Mouse (Mus musculus) MEL (cell line): ENCODE measurements at regions not wholly inside any gene's neighbourhood (a gene's known extent, or its start where the extent isn't known, plus 50 kb on each side); places are given as distances from the start of the nearest gene placed in this dataset.

Source experiments
- DNase-seq: peaks from one replicate; pipeline ENCODE4 v3.0.0; 2011; ENCODE audit warnings: low read depth, low spot score
- H3K27ac ChIP-seq: 2 replicates; pipeline ENCODE4 v1.5.1; 2012; ENCODE audit warnings: low read depth, mild to moderate bottlenecking, control low read depth, low read length, moderate library complexity; ENCODE audit not compliant: control insufficient read depth
- H3K27me3 ChIP-seq, 2 experiments: fragments of 150-350 bp in 1 of 2; sonication (generic) in 1 of 2; 2 replicates each; pipeline ENCODE4 v1.6.1; 2012; ENCODE audit warnings: low read length in 2 of 2, mild to moderate bottlenecking in 2 of 2, improper control_type of control experiment in 1 of 2, moderate library complexity in 1 of 2; ENCODE audit not compliant: insufficient read depth in 2 of 2, control insufficient read depth in 1 of 2
- H3K36me3 ChIP-seq, 2 experiments: 2 replicates each; pipeline ENCODE4 v1.6.1; 2012 to 2014; ENCODE audit warnings: low read length in 2 of 2, improper control_type of control experiment in 1 of 2, inconsistent platforms in 1 of 2, mild to moderate bottlenecking in 1 of 2; ENCODE audit not compliant: insufficient read depth in 2 of 2, control insufficient read depth in 1 of 2
- H3K4me1 ChIP-seq, 2 experiments: fragments of 150-350 bp in 1 of 2; sonication (generic) in 1 of 2; 2 replicates each; pipeline ENCODE4 v1.6.1; 2012; ENCODE audit warnings: low read length in 2 of 2, improper control_type of control experiment in 1 of 2, mild to moderate bottlenecking in 1 of 2; ENCODE audit not compliant: insufficient read depth in 2 of 2, control insufficient read depth in 1 of 2
- H3K4me3 ChIP-seq, 2 experiments: fragments of 150-350 bp in 1 of 2; sonication (generic) in 1 of 2; 2 replicates each; pipeline ENCODE4 v1.5.1; 2012; ENCODE audit warnings: low read depth in 2 of 2, low read length in 2 of 2, mild to moderate bottlenecking in 2 of 2, moderate library complexity in 2 of 2, control low read depth in 1 of 2, improper control_type of control experiment in 1 of 2; ENCODE audit not compliant: control insufficient read depth in 1 of 2, insufficient read depth in 1 of 2
- H3K79me2 ChIP-seq: 2 replicates; pipeline ENCODE4 v1.6.1; 2012; ENCODE audit warnings: mild to moderate bottlenecking, low read length, moderate library complexity; ENCODE audit not compliant: control insufficient read depth, poor library complexity, insufficient read depth
- H3K9ac ChIP-seq: 2 replicates; pipeline ENCODE4 v1.6.1; 2012; ENCODE audit warnings: low read depth, mild to moderate bottlenecking, control low read depth, low read length, moderate library complexity; ENCODE audit not compliant: control insufficient read depth, poor library complexity, severe bottlenecking
- H3K9me3 ChIP-seq: fragments of 150-350 bp; sonication (generic); replicated peaks from 2 replicates; pipeline ENCODE4 v1.6.1; 2012; ENCODE audit warnings: mild to moderate bottlenecking, low read length, improper control_type of control experiment, moderate library complexity; ENCODE audit not compliant: insufficient read depth
- BHLHE40 ChIP-seq: IDR thresholded peaks from 2 replicates; pipeline ENCODE4 v1.6.1; 2012; ENCODE audit warnings: low read depth, mild to moderate bottlenecking, inconsistent platforms, low read length, improper control_type of control experiment, borderline replicate concordance
- E2F4 ChIP-seq: IDR thresholded peaks from 2 replicates; pipeline ENCODE4 v1.6.1; 2011; ENCODE audit warnings: low read depth, low read length, improper control_type of control experiment, borderline replicate concordance
- ELF1 ChIP-seq: IDR thresholded peaks from 2 replicates; pipeline ENCODE4 v1.6.1; 2014; ENCODE audit warnings: low read depth, mild to moderate bottlenecking, inconsistent platforms, low read length, improper control_type of control experiment, moderate library complexity
- GABPA ChIP-seq: IDR thresholded peaks from 2 replicates; pipeline ENCODE4 v1.6.1; 2012; ENCODE audit warnings: low read depth, mild to moderate bottlenecking, inconsistent platforms, low read length, improper control_type of control experiment, moderate library complexity
- KAT2A ChIP-seq: conservative IDR thresholded peaks from 2 replicates; pipeline ENCODE4 v1.6.1; 2012; ENCODE audit warnings: low read depth, low read length, improper control_type of control experiment, inconsistent platforms
- MAFK ChIP-seq: IDR thresholded peaks from 2 replicates; pipeline ENCODE4 v1.6.1; 2011; ENCODE audit warnings: low read depth, mild to moderate bottlenecking, low read length, improper control_type of control experiment, borderline replicate concordance
- MAX ChIP-seq: IDR thresholded peaks from 2 replicates; pipeline ENCODE4 v1.6.1; 2011; ENCODE audit warnings: low read length, improper control_type of control experiment
- MEF2A ChIP-seq: IDR thresholded peaks from 2 replicates; pipeline ENCODE4 v1.6.1; 2014; ENCODE audit warnings: low read depth, mild to moderate bottlenecking, inconsistent platforms, low read length, improper control_type of control experiment; ENCODE audit not compliant: poor library complexity, insufficient replicate concordance, severe bottlenecking; ENCODE audit errors: extremely low read depth
- MXI1 ChIP-seq: IDR thresholded peaks from 2 replicates; pipeline ENCODE4 v1.6.1; 2011; ENCODE audit warnings: mild to moderate bottlenecking, low read depth, low read length, improper control_type of control experiment
- MYB ChIP-seq: IDR thresholded peaks from 2 replicates; pipeline ENCODE4 v1.6.1; 2011; ENCODE audit warnings: mild to moderate bottlenecking, low read depth, low read length, improper control_type of control experiment
- MYC ChIP-seq: IDR thresholded peaks from 2 replicates; pipeline ENCODE4 v1.6.1; 2011; ENCODE audit warnings: low read depth, mild to moderate bottlenecking, low read length, improper control_type of control experiment, moderate library complexity
- NELFE ChIP-seq: IDR thresholded peaks from 2 replicates; pipeline ENCODE4 v1.6.1; 2011; ENCODE audit warnings: low read depth, low read length, improper control_type of control experiment
- NRF1 ChIP-seq: IDR thresholded peaks from 2 replicates; pipeline ENCODE4 v1.6.1; 2014; ENCODE audit warnings: low read depth, mild to moderate bottlenecking, inconsistent platforms, low read length, improper control_type of control experiment, moderate library complexity; ENCODE audit not compliant: poor library complexity, insufficient read depth, severe bottlenecking
- POLR2A ChIP-seq, 2 experiments: IDR thresholded peaks; 2 replicates each; pipeline ENCODE4 v1.6.1; 2011 to 2012; ENCODE audit warnings: low read length in 2 of 2, mild to moderate bottlenecking in 2 of 2, control low read depth in 1 of 2, improper control_type of control experiment in 1 of 2, low read depth in 1 of 2, moderate library complexity in 1 of 2; ENCODE audit not compliant: control insufficient read depth in 1 of 2, insufficient read depth in 1 of 2, poor library complexity in 1 of 2
- POLR2AphosphoS2 ChIP-seq: IDR thresholded peaks from 2 replicates; pipeline ENCODE4 v1.6.1; 2011; ENCODE audit warnings: low read length, improper control_type of control experiment
- POLR2AphosphoS5 ChIP-seq: IDR thresholded peaks from 2 replicates; pipeline ENCODE4 v1.6.1; 2012; ENCODE audit warnings: low read depth, borderline replicate concordance, mild to moderate bottlenecking, inconsistent platforms, low read length, moderate library complexity, mixed read lengths
- RAD21 ChIP-seq: IDR thresholded peaks from 2 replicates; pipeline ENCODE4 v1.6.1; 2011; ENCODE audit warnings: mild to moderate bottlenecking, low read depth, low read length, improper control_type of control experiment
- SMC3 ChIP-seq: IDR thresholded peaks from 2 replicates; pipeline ENCODE4 v1.6.1; 2011; ENCODE audit warnings: low read depth, low read length, improper control_type of control experiment
- TCF12 ChIP-seq: IDR thresholded peaks from 2 replicates; pipeline ENCODE4 v1.6.1; 2014; ENCODE audit warnings: low read depth, mild to moderate bottlenecking, inconsistent platforms, low read length, improper control_type of control experiment, moderate library complexity
- UBTF ChIP-seq: IDR thresholded peaks from 2 replicates; pipeline ENCODE4 v1.6.1; 2012; ENCODE audit warnings: low read depth, mild to moderate bottlenecking, inconsistent platforms, low read length, improper control_type of control experiment, moderate library complexity, borderline replicate concordance; ENCODE audit not compliant: insufficient read depth
- USF2 ChIP-seq, 2 experiments: IDR thresholded peaks; 2 replicates each; pipeline ENCODE4 v1.6.1; 2011 to 2012; ENCODE audit warnings: improper control_type of control experiment in 2 of 2, low read length in 2 of 2, borderline replicate concordance in 1 of 2, inconsistent platforms in 1 of 2, low read depth in 1 of 2, mild to moderate bottlenecking in 1 of 2; ENCODE audit not compliant: insufficient read depth in 1 of 2
- ZC3H11A ChIP-seq: IDR thresholded peaks from 2 replicates; pipeline ENCODE4 v1.6.1; 2012; ENCODE audit warnings: low read depth, mild to moderate bottlenecking, inconsistent platforms, low read length, improper control_type of control experiment
- ZKSCAN1 ChIP-seq: IDR thresholded peaks from 2 replicates; pipeline ENCODE4 v1.6.1; 2012; ENCODE audit warnings: low read depth, mild to moderate bottlenecking, inconsistent platforms, low read length, improper control_type of control experiment, moderate library complexity
- ZMIZ1 ChIP-seq: IDR thresholded peaks from 2 replicates; pipeline ENCODE4 v1.6.1; 2012; ENCODE audit warnings: low read depth, mild to moderate bottlenecking, inconsistent platforms, low read length, improper control_type of control experiment, moderate library complexity

DNA sequence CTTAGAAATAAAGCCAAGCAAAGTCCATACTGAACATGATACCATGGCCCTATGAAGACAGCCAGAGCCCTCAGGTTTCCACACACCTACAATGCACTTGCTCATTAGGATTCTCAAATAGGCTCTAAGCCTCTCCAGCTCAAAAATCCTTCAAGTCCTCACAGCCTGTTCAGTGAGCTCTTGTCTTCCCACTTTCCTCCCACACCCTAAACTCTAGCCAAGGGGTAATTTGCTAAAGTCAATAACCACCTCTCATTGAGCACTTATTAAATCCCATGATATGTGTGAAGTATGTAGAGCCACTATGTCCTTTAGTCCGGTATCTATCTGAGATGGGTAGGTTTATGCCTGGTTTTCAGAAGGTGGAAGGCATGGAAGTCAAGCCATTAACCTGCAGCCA is 148.3 kb downstream of the Ly86 start:
- Histone ChIP-seq H3K9me3 (no peaks in the 10 kb centered on the region), H3K36me3 (no peaks in the 10 kb centered on the region), H3K27ac (no peak overlapping the region), H3K79me2 (no peaks in the 10 kb centered on the region), H3K27me3 (no peaks in the 10 kb centered on the region; a peak in 2 of 4 replicates), H3K9ac (no peak overlapping the region), H3K4me3 (no peak overlapping the region), H3K4me1 (no peaks in the 10 kb centered on the region)
- no peak for DNase-seq
- TF ChIP-seq ELF1 (no peak), MYC (no peak), RAD21 (no peak), ZKSCAN1 (no peak), UBTF (no peak), NELFE (no peak), ZMIZ1 (no peak), KAT2A (no peak), GABPA (no peak), MEF2A (no peak), BHLHE40 (no peak)

DNA sequence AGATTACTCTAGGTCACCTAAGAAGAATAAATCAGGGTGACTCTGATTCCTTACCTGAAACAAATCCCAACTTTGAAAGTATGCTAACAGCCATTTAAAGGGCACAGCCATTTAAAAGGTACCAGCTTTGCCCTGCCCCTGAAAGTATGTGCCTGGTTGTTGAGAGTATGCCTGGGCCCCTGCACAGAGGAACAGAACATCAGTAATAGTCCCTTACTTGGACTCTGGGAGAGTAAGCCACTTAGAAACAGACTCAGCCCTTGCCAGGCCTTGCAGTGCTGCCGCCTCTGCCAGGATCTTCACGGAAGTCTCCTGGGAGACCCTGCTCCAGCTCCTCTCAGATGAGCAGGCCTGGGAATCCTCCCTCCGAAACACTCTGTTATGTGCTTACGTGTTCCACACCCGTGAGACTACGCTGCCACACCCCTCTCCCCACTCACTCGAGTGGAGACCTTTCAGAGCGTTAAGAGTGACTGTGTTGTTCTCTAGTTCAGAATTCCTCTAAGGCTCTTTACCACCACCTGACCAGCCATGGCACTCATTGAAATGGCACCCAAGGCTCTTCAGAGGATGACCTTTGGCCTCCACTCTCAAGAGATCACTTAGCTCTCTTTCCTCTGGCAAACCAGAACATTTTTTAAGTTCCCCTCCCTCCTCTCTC is 150.4 kb downstream of the Ly86 start:
- no peaks in the 10 kb centered on the region for H3K79me2 ChIP-seq
- no peaks in the 10 kb centered on the region; a peak in 2 of 4 replicates for H3K27me3 ChIP-seq
- no peak overlapping the region for H3K9ac ChIP-seq
- no peak overlapping the region for H3K27ac ChIP-seq
- H3K9me3 ChIP-seq: no peaks in the 10 kb centered on the region
- DNase-seq: no peak
- no peaks in the 10 kb centered on the region for H3K36me3 ChIP-seq
- TF ChIP-seq TCF12 (no peak), MYB (no peak), MAFK (no peak), NRF1 (no peak), ZMIZ1 (no peak), SMC3 (no peak), ZC3H11A (no peak), POLR2AphosphoS5 (no peak), POLR2AphosphoS2 (no peak), POLR2A (IDR thresholded peaks at IDR 0.05; ENCODE audit: control insufficient read depth in 1 of 2, insufficient read depth in 1 of 2, low read depth in 1 of 2, low read length in 2 of 2, poor library complexity in 1 of 2) (no peak), E2F4 (no peak), USF2 (IDR thresholded peaks at IDR 0.05; ENCODE audit: borderline replicate concordance in 1 of 2, insufficient read depth in 1 of 2, low read depth in 1 of 2, low read length in 2 of 2) (no peak), GABPA (no peak), MXI1 (no peak), MAX (no peak), NELFE (no peak)
- no peak overlapping the region for H3K4me3 ChIP-seq
- H3K4me1 ChIP-seq: no peaks in the 10 kb centered on the region
